Mouse (Mus musculus) forebrain, embryonic 16.5 days (tissue): ENCODE results near the gene Slc16a12. TPM values are rescaled to one million over a fixed set of nuclear protein-coding genes. Genes with fewer than 3 reads are reported as not detected.

Experiments used
- ATAC-seq: fragments of 200-750 bp; cut with Nextera tagmentation; 2 replicates; pipeline ENCODE4 v1.8.0; 2017; ENCODE audit warnings: mild to moderate bottlenecking, moderate library complexity
- H3K27ac ChIP-seq: fragments of 300-500 bp; sonication (generic); 2 replicates; pipeline ENCODE4 v1.5.1; 2014; ENCODE audit warnings: low read length, control low read depth
- H3K27me3 ChIP-seq: fragments of 300-500 bp; sonication (generic); replicated peaks from 2 replicates; pipeline ENCODE4 v1.6.1; 2014; ENCODE audit warnings: low read length; ENCODE audit not compliant: control insufficient read depth, insufficient read depth
- H3K36me3 ChIP-seq: fragments of 300-500 bp; sonication (generic); 2 replicates; pipeline ENCODE4 v1.6.1; 2014; ENCODE audit not compliant: control insufficient read depth, insufficient read depth
- H3K4me1 ChIP-seq: fragments of 300-500 bp; sonication (generic); replicated peaks from 2 replicates; pipeline ENCODE4 v1.6.1; 2014; ENCODE audit warnings: low read length; ENCODE audit not compliant: control insufficient read depth, insufficient read depth
- H3K4me2 ChIP-seq: fragments of 300-500 bp; sonication (generic); 2 replicates; pipeline ENCODE4 v1.6.1; 2014; ENCODE audit warnings: mild to moderate bottlenecking, low read length, control low read depth
- H3K4me3 ChIP-seq: fragments of 300-500 bp; sonication (generic); replicated peaks from 2 replicates; pipeline ENCODE4 v1.5.1; 2014; ENCODE audit warnings: mild to moderate bottlenecking, low read length, control low read depth
- H3K9ac ChIP-seq: fragments of 300-500 bp; sonication (generic); replicated peaks from 2 replicates; pipeline ENCODE4 v1.6.1; 2014; ENCODE audit warnings: low read depth, low read length, control low read depth
- H3K9me3 ChIP-seq: fragments of 300-500 bp; sonication (generic); 2 replicates; pipeline ENCODE4 v1.6.1; 2016; ENCODE audit warnings: low read length; ENCODE audit not compliant: control insufficient read depth
- WGBS: fragments of 180-500 bp; shearing (Covaris S2); extraction: QIAGEN DNeasy Blood & Tissue Kit; methylation state at CpG from one replicate; pipeline ENCODE4 v1.1.7; 2014; 5-methylcytosine and 5-hydroxymethylcytosine counted together
- polyA plus RNA-seq: library from polyadenylated mRNA; unstranded; fragments of >200 nt; fragmentation: Nextera tagmentation; extraction: Ambion mirVana; gene quantifications from 2 replicates; pipeline ENCODE4 v1.2.1, GENCODE M21; 2015

Slc16a12 gene
- polyA plus RNA-seq, 1 experiment from 2014 or later, result 2.8 TPM

- no peak overlapping the region for H3K27ac ChIP-seq
- H3K9ac ChIP-seq, result no peak overlapping the region
- no peaks in the 10 kb centered on the region for H3K36me3 ChIP-seq
- 90% methylated on average over 4 of the region's 4 CpGs for WGBS
- no peak for ATAC-seq
- H3K4me3 ChIP-seq, result no peak overlapping the region
- no peaks in the 10 kb centered on the region for H3K9me3 ChIP-seq
- H3K4me2 ChIP-seq, result no peak overlapping the region
- H3K27me3 ChIP-seq, result no peaks in the 10 kb centered on the region
- no peaks in the 10 kb centered on the region for H3K4me1 ChIP-seq
Observed at GRCm38 (mm10) chr19:34735900-34736299, 11.2 kb downstream of the Slc16a12 start.

DNA sequence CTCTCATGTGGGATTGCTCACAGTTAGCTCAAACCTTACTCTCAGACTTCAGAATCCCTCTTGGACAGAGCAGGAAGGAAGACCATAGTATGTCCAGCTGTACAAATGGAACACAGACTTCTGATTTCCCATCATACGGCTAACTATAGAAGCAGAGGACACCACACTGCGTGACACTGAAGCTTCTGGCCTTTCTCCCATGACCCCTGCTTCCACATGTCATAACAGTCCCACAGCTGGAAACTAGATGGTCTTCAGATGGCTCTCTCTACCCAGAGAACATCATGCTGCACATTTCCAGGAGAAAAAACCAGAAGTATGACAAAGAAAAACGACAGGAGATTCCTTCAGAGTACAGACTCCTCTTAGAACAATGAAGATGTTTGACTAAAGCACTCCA lies 14.1 kb downstream of the Slc16a12 start:
- Histone ChIP-seq H3K4me2 (no peak overlapping the region), H3K4me1 (no peaks in the 10 kb centered on the region)
- 77% methylated on average over 3 of the region's 3 CpGs for WGBS

GRCm38 (mm10) chr19:34731356-34731755 lies 15.7 kb downstream of the Slc16a12 start:
- Histone ChIP-seq H3K4me1 (no peaks in the 10 kb centered on the region), H3K27ac (no peak overlapping the region), H3K36me3 (no peaks in the 10 kb centered on the region), H3K9ac (no peak overlapping the region), H3K4me2 (no peak overlapping the region), H3K27me3 (no peaks in the 10 kb centered on the region), H3K4me3 (no peak overlapping the region), H3K9me3 (no peaks in the 10 kb centered on the region)
- WGBS, result 85% methylated on average over 5 of the region's 5 CpGs
- no peak for ATAC-seq

More for the DNA sequence above, 14.1 kb downstream of the Slc16a12 start:
- no peaks in the 10 kb centered on the region for H3K27me3 ChIP-seq
- ATAC-seq, result no peak
- H3K9me3 ChIP-seq, result no peaks in the 10 kb centered on the region
- H3K9ac ChIP-seq, result no peak overlapping the region
- H3K36me3 ChIP-seq, result no peaks in the 10 kb centered on the region
- H3K27ac ChIP-seq, result no peak overlapping the region
- no peak overlapping the region for H3K4me3 ChIP-seq

DNA sequence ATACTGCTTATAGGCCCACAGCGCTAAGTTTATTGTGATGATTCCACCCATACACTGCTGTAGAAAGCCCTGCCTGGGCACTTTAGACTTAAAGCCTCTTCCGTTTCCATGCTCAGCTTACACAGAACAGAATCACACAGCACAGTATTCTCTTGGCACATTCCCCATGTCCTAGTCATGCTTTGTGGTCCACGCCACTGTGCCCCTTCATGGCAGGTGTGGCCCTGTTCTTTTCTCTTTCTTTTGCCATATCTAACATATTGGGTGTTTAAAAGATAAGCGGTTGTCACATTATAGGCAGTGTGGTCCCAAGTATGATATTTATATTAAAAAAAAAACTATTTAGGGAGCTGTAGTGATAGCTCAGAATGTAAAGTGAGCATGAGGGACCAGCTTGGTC lies 16.5 kb downstream of the Slc16a12 start:
- WGBS, result 93% methylated on average over 4 of the region's 4 CpGs

DNA sequence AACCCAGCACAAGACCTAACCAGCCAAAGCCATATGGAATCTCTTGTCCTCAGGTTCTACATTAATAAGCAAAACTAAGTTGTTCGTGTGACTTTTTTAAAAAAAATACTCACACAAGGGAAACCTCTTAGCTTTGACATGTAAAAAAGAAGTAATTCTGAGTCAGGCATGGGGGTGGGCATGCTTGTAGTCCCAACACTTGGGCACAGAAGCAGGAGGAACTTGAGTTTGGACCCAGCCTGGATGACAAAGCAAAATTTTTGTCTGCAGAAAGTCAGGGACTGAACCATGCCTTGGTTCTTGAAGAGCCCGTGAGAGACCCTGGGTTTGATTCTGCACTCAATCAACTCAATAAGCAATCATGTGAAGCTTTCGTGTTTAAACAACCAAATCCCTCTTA lies 17.6 kb downstream of the Slc16a12 start:
- no peak overlapping the region for H3K27ac ChIP-seq
- H3K4me1 ChIP-seq, result no peaks in the 10 kb centered on the region
- no peak overlapping the region for H3K4me2 ChIP-seq
- H3K9me3 ChIP-seq, result no peaks in the 10 kb centered on the region
- H3K36me3 ChIP-seq, result no peaks in the 10 kb centered on the region
- ATAC-seq, result no peak
- no peak overlapping the region for H3K9ac ChIP-seq
- WGBS, result 92% methylated on average over 3 of the region's 3 CpGs
- no peak overlapping the region for H3K4me3 ChIP-seq
- no peaks in the 10 kb centered on the region for H3K27me3 ChIP-seq

More for the DNA sequence above, 16.5 kb downstream of the Slc16a12 start:
- Histone ChIP-seq H3K4me3 (no peak overlapping the region), H3K9me3 (no peaks in the 10 kb centered on the region), H3K27me3 (no peaks in the 10 kb centered on the region), H3K4me1 (no peaks in the 10 kb centered on the region), H3K36me3 (no peaks in the 10 kb centered on the region), H3K9ac (no peak overlapping the region), H3K27ac (no peak overlapping the region), H3K4me2 (no peak overlapping the region)
- ATAC-seq, result no peak

GRCm38 (mm10) chr19:34726254-34726962 lies 20.7 kb downstream of the Slc16a12 start:
- no peak overlapping the region for H3K4me3 ChIP-seq
- ATAC-seq, result no peak
- no peak overlapping the region for H3K27ac ChIP-seq
- no peaks in the 10 kb centered on the region for H3K27me3 ChIP-seq
- WGBS, result 45% methylated on average over 1 of the region's 1 CpGs
- H3K9ac ChIP-seq, result no peak overlapping the region
- no peaks in the 10 kb centered on the region for H3K36me3 ChIP-seq
- no peaks in the 10 kb centered on the region for H3K4me1 ChIP-seq
- no peak overlapping the region for H3K4me2 ChIP-seq
- H3K9me3 ChIP-seq, result no peaks in the 10 kb centered on the region

DNA sequence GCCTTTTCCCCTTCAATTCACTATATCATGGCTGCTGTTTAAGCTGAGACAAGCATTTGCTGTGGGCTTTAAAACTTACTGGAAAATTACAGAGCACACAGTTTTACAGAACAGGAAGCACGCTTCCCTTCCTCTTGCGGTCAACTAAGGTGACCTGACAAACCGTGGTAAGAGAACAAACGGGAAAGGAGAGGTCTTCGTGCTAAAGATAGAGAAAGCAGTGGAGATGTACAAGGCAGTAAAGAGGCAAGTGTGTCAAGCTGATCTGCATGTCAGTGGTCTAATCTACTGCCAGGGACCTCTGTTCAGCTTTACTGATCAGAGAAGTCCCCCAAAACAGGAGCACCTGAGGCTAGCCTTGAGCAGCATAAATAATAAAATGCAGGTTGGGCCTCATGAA lies 21.7 kb downstream of the Slc16a12 start:
- Histone ChIP-seq H3K4me2 (no peak overlapping the region), H3K27me3 (no peaks in the 10 kb centered on the region), H3K9me3 (no peaks in the 10 kb centered on the region), H3K27ac (no peak overlapping the region), H3K36me3 (no peaks in the 10 kb centered on the region), H3K4me3 (no peak overlapping the region), H3K4me1 (no peaks in the 10 kb centered on the region), H3K9ac (no peak overlapping the region)
- 93% methylated on average over 5 of the region's 5 CpGs for WGBS
- ATAC-seq, result no peak

DNA sequence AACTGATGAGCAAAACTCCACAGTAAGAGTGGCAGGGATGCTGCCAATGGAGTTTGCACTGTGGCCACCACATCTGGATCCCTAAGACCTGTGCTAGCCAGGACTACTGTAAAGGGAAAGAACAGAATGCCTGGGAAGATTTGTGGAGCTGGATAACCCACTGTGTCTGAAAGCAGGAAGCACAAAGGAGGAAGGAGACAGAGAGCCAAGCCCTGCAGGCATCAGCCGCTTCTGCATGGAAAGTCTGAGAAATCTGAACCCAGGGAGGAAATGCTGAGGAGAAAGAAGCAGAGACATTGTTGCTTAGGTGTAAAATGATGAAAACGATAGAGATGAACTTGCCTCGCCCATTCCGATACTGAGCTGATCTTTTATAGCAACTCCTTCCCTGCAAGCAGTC lies 22.5 kb downstream of the Slc16a12 start:
- Histone ChIP-seq H3K4me3 (no peak overlapping the region), H3K9me3 (no peaks in the 10 kb centered on the region), H3K4me1 (no peaks in the 10 kb centered on the region), H3K9ac (no peak overlapping the region), H3K4me2 (no peak overlapping the region), H3K27ac (no peak overlapping the region), H3K36me3 (no peaks in the 10 kb centered on the region), H3K27me3 (no peaks in the 10 kb centered on the region)
- ATAC-seq, result no peak
- 93% methylated on average over 4 of the region's 4 CpGs for WGBS

- Histone ChIP-seq H3K9me3 (no peaks in the 10 kb centered on the region), H3K27ac (no peak overlapping the region)
- 90% methylated on average over 3 of the region's 3 CpGs for WGBS
Observed at GRCm38 (mm10) chr19:34722541-34722940, 24.5 kb downstream of the Slc16a12 start.

GRCm38 (mm10) chr19:34720130-34720529 lies 27.0 kb downstream of the Slc16a12 start:
- no peaks in the 10 kb centered on the region for H3K9me3 ChIP-seq
- H3K4me3 ChIP-seq, result no peak overlapping the region
- H3K4me2 ChIP-seq, result no peak overlapping the region
- no peaks in the 10 kb centered on the region for H3K36me3 ChIP-seq
- no peak overlapping the region for H3K27ac ChIP-seq
- no peaks in the 10 kb centered on the region for H3K4me1 ChIP-seq
- ATAC-seq, result no peak
- no peaks in the 10 kb centered on the region for H3K27me3 ChIP-seq
- no peak overlapping the region for H3K9ac ChIP-seq

More at GRCm38 (mm10) chr19:34722541-34722940, 24.5 kb downstream of the Slc16a12 start:
- no peak for ATAC-seq
- H3K36me3 ChIP-seq, result no peaks in the 10 kb centered on the region
- no peaks in the 10 kb centered on the region for H3K4me1 ChIP-seq
- no peaks in the 10 kb centered on the region for H3K27me3 ChIP-seq
- no peak overlapping the region for H3K9ac ChIP-seq
- H3K4me3 ChIP-seq, result no peak overlapping the region
- H3K4me2 ChIP-seq, result no peak overlapping the region
